Mouse (Mus musculus) testis, adult 10 weeks (tissue): ENCODE measurements around the gene Lingo2. TPM values are rescaled to one million over a fixed set of nuclear protein-coding genes. Genes with fewer than 3 reads are reported as not detected.

Experiments
- polyA plus RNA-seq: library from polyadenylated mRNA; stranded (reverse); fragments of 350-450 nt; fragmentation: Illumina TruSeq; extraction: RNeasy Lipid Tissue Mini Kit (QIAGEN cat#74804); gene quantifications from one replicate; pipeline ENCODE4 v1.2.3, GENCODE M21; 2014; ENCODE audit warnings: low read depth, low replicate concordance

The Lingo2 gene
- 0.15 TPM for polyA plus RNA-seq

GRCm38 (mm10) chr4:36951150-36951954 is at the start of gene Lingo2:
Gene Lingo2, minus strand, starts transcription at chr4:36951747.

